Mouse (Mus musculus) kidney, embryonic 14.5 days (tissue): ENCODE measurements around the gene Abcc1. TPM values are rescaled to one million over a fixed set of nuclear protein-coding genes. Genes with fewer than 3 reads are reported as not detected.

Experiments used
- ATAC-seq: fragments of 200-750 bp; cut with Nextera tagmentation; 2 replicates; pipeline ENCODE4 v1.8.0; 2017; ENCODE audit warnings: moderate number of reproducible peaks, mild to moderate bottlenecking, moderate TSS enrichment, moderate library complexity; ENCODE audit not compliant: low FRiP score, low TSS enrichment
- H3K27ac ChIP-seq: fragments of 300-500 bp; sonication (generic); 2 replicates; pipeline ENCODE4 v1.5.1; 2014; ENCODE audit warnings: low read depth, mild to moderate bottlenecking, low read length, moderate library complexity, mixed read lengths
- H3K27me3 ChIP-seq: fragments of 300-500 bp; sonication (generic); 2 replicates; pipeline ENCODE4 v1.6.1; 2014; ENCODE audit warnings: mild to moderate bottlenecking, low read length; ENCODE audit not compliant: control insufficient read depth, insufficient read depth
- H3K36me3 ChIP-seq: fragments of 300-500 bp; sonication (generic); 2 replicates; pipeline ENCODE4 v1.6.1; 2014; ENCODE audit warnings: low read length, mixed read lengths; ENCODE audit not compliant: control insufficient read depth, insufficient read depth
- H3K4me1 ChIP-seq: fragments of 300-500 bp; sonication (generic); 2 replicates; pipeline ENCODE4 v1.6.1; 2014; ENCODE audit warnings: low read length, mixed read lengths; ENCODE audit not compliant: control insufficient read depth, insufficient read depth
- H3K4me2 ChIP-seq: fragments of 300-500 bp; sonication (generic); replicated peaks from 2 replicates; pipeline ENCODE4 v1.6.1; 2014; ENCODE audit warnings: low read depth, mild to moderate bottlenecking, low read length
- H3K4me3 ChIP-seq: fragments of 300-500 bp; sonication (generic); 2 replicates; pipeline ENCODE4 v1.5.1; 2014; ENCODE audit warnings: mild to moderate bottlenecking, low read length
- H3K9ac ChIP-seq: fragments of 300-500 bp; sonication (generic); 2 replicates; pipeline ENCODE4 v1.6.1; 2014; ENCODE audit warnings: low read depth, mild to moderate bottlenecking, low read length, moderate library complexity
- H3K9me3 ChIP-seq: fragments of 300-500 bp; sonication (generic); 2 replicates; pipeline ENCODE4 v1.6.1; 2016; ENCODE audit warnings: low read length; ENCODE audit not compliant: control insufficient read depth
- WGBS: fragments of 180-500 bp; shearing (Covaris S2); extraction: QIAGEN DNeasy Blood & Tissue Kit; methylation state at CpG from one replicate; pipeline ENCODE4 v1.1.7; 2014; 5-methylcytosine and 5-hydroxymethylcytosine counted together
- polyA plus RNA-seq: library from polyadenylated mRNA; unstranded; fragments of >200 nt; fragmentation: Nextera tagmentation; extraction: Ambion mirVana; gene quantifications from 2 replicates; pipeline ENCODE4 v1.2.1, GENCODE M21; 2014

Gene Abcc1
- polyA plus RNA-seq, 1 experiment from 2014 or later = 13.6 TPM

GRCm38 (mm10) chr16:14415206-14415605 lies 53.8 kb downstream of the Abcc1 start:
- Histone ChIP-seq H3K27ac (no peak overlapping the region), H3K36me3 (peaks cover 24% of the 10 kb centered on the region; the same call in 1 of the 2 replicates)
- WGBS = 89% methylated on average over 9 of the region's 9 CpGs

GRCm38 (mm10) chr16:14416957-14417618 lies 55.7 kb downstream of the Abcc1 start:
- peaks cover 20% of the 10 kb centered on the region; the same call in 1 of the 2 replicates for H3K36me3 ChIP-seq
- no peak overlapping the region for H3K9ac ChIP-seq
- H3K9me3 ChIP-seq = no peaks in the 10 kb centered on the region
- 35% methylated on average over 5 of the region's 5 CpGs for WGBS
- H3K27me3 ChIP-seq = no peaks in the 10 kb centered on the region
- peak; percentile 80; the same call in 1 of the 2 replicates for ATAC-seq
- no peak overlapping the region for H3K27ac ChIP-seq
- no peak overlapping the region for H3K4me3 ChIP-seq
- 0 out of 2 replicates have a peak, but pooled peaks cover 4% of the 10 kb centered on the region for H3K4me1 ChIP-seq
- H3K4me2 ChIP-seq = no peak overlapping the region

More at GRCm38 (mm10) chr16:14415206-14415605, 53.8 kb downstream of the Abcc1 start:
- H3K27me3 ChIP-seq = no peaks in the 10 kb centered on the region
- no peak overlapping the region for H3K4me3 ChIP-seq
- no peak for ATAC-seq
- no peaks in the 10 kb centered on the region for H3K9me3 ChIP-seq
- H3K4me2 ChIP-seq = no peak overlapping the region
- no peak overlapping the region for H3K9ac ChIP-seq
- H3K4me1 ChIP-seq = 0 out of 2 replicates have a peak, but pooled peaks cover 4% of the 10 kb centered on the region

GRCm38 (mm10) chr16:14420496-14421132 lies 59.3 kb downstream of the Abcc1 start:
- WGBS = 81% methylated on average over 5 of the region's 5 CpGs
- H3K4me1 ChIP-seq = 0 out of 2 replicates have a peak, but pooled peaks cover 4% of the 10 kb centered on the region
- H3K9ac ChIP-seq = no peak overlapping the region
- no peak overlapping the region for H3K27ac ChIP-seq
- H3K36me3 ChIP-seq = peaks cover 2% of the 10 kb centered on the region; the same call in 1 of the 2 replicates
- no peak overlapping the region for H3K4me3 ChIP-seq
- H3K27me3 ChIP-seq = no peaks in the 10 kb centered on the region
- ATAC-seq = no peak
- H3K4me2 ChIP-seq = no peak overlapping the region
- H3K9me3 ChIP-seq = no peaks in the 10 kb centered on the region

GRCm38 (mm10) chr16:14422081-14422480 lies 60.7 kb downstream of the Abcc1 start:
- Histone ChIP-seq H3K9me3 (no peaks in the 10 kb centered on the region), H3K4me2 (no peak overlapping the region), H3K4me3 (no peak overlapping the region), H3K27ac (no peak overlapping the region), H3K9ac (no peak overlapping the region), H3K27me3 (no peaks in the 10 kb centered on the region), H3K36me3 (peaks cover 2% of the 10 kb centered on the region; the same call in 1 of the 2 replicates), H3K4me1 (no peaks in the 10 kb centered on the region)
- ATAC-seq = no peak
- 99% methylated on average over 3 of the region's 3 CpGs for WGBS

GRCm38 (mm10) chr16:14429371-14429770 lies 68.0 kb downstream of the Abcc1 start:
- no peak for ATAC-seq
- no peak overlapping the region for H3K27ac ChIP-seq
- no peaks in the 10 kb centered on the region for H3K27me3 ChIP-seq

GRCm38 (mm10) chr16:14432996-14433395 lies 71.6 kb downstream of the Abcc1 start:
- no peaks in the 10 kb centered on the region for H3K4me1 ChIP-seq
- no peak for ATAC-seq
- H3K4me2 ChIP-seq = no peak overlapping the region
- no peaks in the 10 kb centered on the region for H3K27me3 ChIP-seq
- peaks cover 8% of the 10 kb centered on the region for H3K36me3 ChIP-seq
- 95% methylated on average over 5 of the region's 5 CpGs for WGBS
- no peak overlapping the region for H3K9ac ChIP-seq
- H3K4me3 ChIP-seq = no peak overlapping the region
- H3K9me3 ChIP-seq = no peaks in the 10 kb centered on the region
- no peak overlapping the region for H3K27ac ChIP-seq

More at GRCm38 (mm10) chr16:14429371-14429770, 68.0 kb downstream of the Abcc1 start:
- Histone ChIP-seq H3K36me3 (peaks cover 2% of the 10 kb centered on the region; the same call in 1 of the 2 replicates), H3K4me3 (no peak overlapping the region), H3K4me2 (no peak overlapping the region), H3K9ac (no peak overlapping the region), H3K4me1 (no peaks in the 10 kb centered on the region), H3K9me3 (no peaks in the 10 kb centered on the region)
- WGBS = 83% methylated on average over 6 of the region's 6 CpGs

- Histone ChIP-seq H3K27me3 (no peaks in the 10 kb centered on the region), H3K36me3 (peaks cover 17% of the 10 kb centered on the region), H3K9ac (no peak overlapping the region), H3K27ac (no peak overlapping the region), H3K9me3 (no peaks in the 10 kb centered on the region), H3K4me2 (no peak overlapping the region), H3K4me1 (no peaks in the 10 kb centered on the region), H3K4me3 (no peak overlapping the region)
- 62% methylated on average over 1 of the region's 1 CpGs for WGBS
- ATAC-seq = peak; percentile 48; the same call in 1 of the 2 replicates
Measured at GRCm38 (mm10) chr16:14435526-14435925, 74.2 kb downstream of the Abcc1 start.

GRCm38 (mm10) chr16:14437446-14437982 lies 76.2 kb downstream of the Abcc1 start:
- Histone ChIP-seq H3K27ac (no peak overlapping the region), H3K9me3 (no peaks in the 10 kb centered on the region), H3K4me3 (no peak overlapping the region), H3K4me2 (no peak overlapping the region), H3K36me3 (peaks cover 17% of the 10 kb centered on the region), H3K27me3 (no peaks in the 10 kb centered on the region), H3K4me1 (no peaks in the 10 kb centered on the region), H3K9ac (no peak overlapping the region)
- 91% methylated on average over 8 of the region's 8 CpGs for whole genome bisulfite sequencing
- ATAC-seq = no peak

GRCm38 (mm10) chr16:14438561-14438960 lies 77.2 kb downstream of the Abcc1 start:
- no peak overlapping the region for H3K27ac ChIP-seq
- no peak for ATAC-seq
- 87% methylated on average over 7 of the region's 7 CpGs for WGBS
- H3K4me3 ChIP-seq = no peak overlapping the region
- no peaks in the 10 kb centered on the region for H3K9me3 ChIP-seq
- H3K4me1 ChIP-seq = no peaks in the 10 kb centered on the region
- H3K4me2 ChIP-seq = no peak overlapping the region
- no peak overlapping the region for H3K9ac ChIP-seq
- no peaks in the 10 kb centered on the region for H3K27me3 ChIP-seq
- peaks cover 23% of the 10 kb centered on the region for H3K36me3 ChIP-seq
